Mouse (Mus musculus): Measurements from ENCODE around the gene Serpina3f.

Serpina3f gene

GRCm38 (mm10) chr12:104261041-104261440 is 46.7 kb downstream of the Serpina3f start:
- no peak for DNase-seq (ENCODE audit: low spot score)

- DNase-seq (ENCODE audit: low spot score): no peak
These were observed 48.5 kb downstream of the Serpina3f start, which contains the start of gene Serpina3i for GRCm38 (mm10) chr12:104262863-104263262. TSS of gene Serpina3i (plus strand) at chr12:104263122.

GRCm38 (mm10) chr12:104266374-104266773 is 52.0 kb downstream of the Serpina3f start:
- no peak for DNase-seq (ENCODE audit: low spot score)

All from urinary bladder, postnatal 10 days (tissue).